Mouse (Mus musculus) midbrain, postnatal 0 days (tissue): ENCODE measurements around the gene Mtmr4. TPM values are rescaled to one million over a fixed set of nuclear protein-coding genes. Genes with fewer than 3 reads are reported as not detected.

Source experiments
- ATAC-seq: fragments of 200-750 bp; cut with Nextera tagmentation; 2 replicates; pipeline ENCODE4 v1.8.0; 2017; ENCODE audit warnings: moderate number of reproducible peaks, mild to moderate bottlenecking, moderate TSS enrichment, moderate library complexity; ENCODE audit not compliant: low FRiP score
- DNase-seq: peaks from one replicate; pipeline ENCODE4 v3.0.0-alpha.2; 2015; ENCODE audit warnings: low spot score
- H3K27ac ChIP-seq: fragments of 300-500 bp; sonication (generic); 2 replicates; pipeline ENCODE4 v1.5.1; 2014; ENCODE audit warnings: low read depth, mild to moderate bottlenecking, low read length, mixed read lengths
- H3K27me3 ChIP-seq: fragments of 300-500 bp; sonication (generic); 2 replicates; pipeline ENCODE4 v1.6.1; 2014; ENCODE audit warnings: low read length, control low read depth, mixed read lengths; ENCODE audit not compliant: insufficient read depth
- H3K36me3 ChIP-seq: fragments of 300-500 bp; sonication (generic); 2 replicates; pipeline ENCODE4 v1.6.1; 2014; ENCODE audit warnings: low read length, control low read depth, mixed read lengths; ENCODE audit not compliant: insufficient read depth
- H3K4me1 ChIP-seq: fragments of 300-500 bp; sonication (generic); 2 replicates; pipeline ENCODE4 v1.6.1; 2014; ENCODE audit warnings: mild to moderate bottlenecking, control low read depth, antibody characterized with exemption, low read length, mixed read lengths; ENCODE audit not compliant: insufficient read depth
- H3K4me2 ChIP-seq: fragments of 300-500 bp; sonication (generic); 2 replicates; pipeline ENCODE4 v1.6.1; 2014; ENCODE audit warnings: low read depth, mild to moderate bottlenecking, low read length, mixed read lengths; ENCODE audit not compliant: poor library complexity, severe bottlenecking
- H3K4me3 ChIP-seq: fragments of 300-500 bp; sonication (generic); 2 replicates; pipeline ENCODE4 v1.5.1; 2014; ENCODE audit warnings: low read depth, mild to moderate bottlenecking, low read length, moderate library complexity
- H3K9ac ChIP-seq: fragments of 300-500 bp; sonication (generic); replicated peaks from 2 replicates; pipeline ENCODE4 v1.6.1; 2014; ENCODE audit warnings: mild to moderate bottlenecking, low read length, moderate library complexity, mixed read lengths; ENCODE audit not compliant: poor library complexity, severe bottlenecking
- H3K9me3 ChIP-seq: fragments of 300-500 bp; sonication (generic); 2 replicates; pipeline ENCODE4 v1.6.1; 2016; ENCODE audit warnings: low read length, control low read depth
- CTCF ChIP-seq: IDR thresholded peaks from 2 replicates; pipeline ENCODE4 v1.5.1; 2016; ENCODE audit warnings: antibody characterized with exemption, mild to moderate bottlenecking
- whole genome bisulfite sequencing: fragments of 180-500 bp; shearing (Covaris S2); extraction: QIAGEN DNeasy Blood & Tissue Kit; methylation state at CpG from one replicate; pipeline ENCODE4 v1.1.7; 2014; 5-methylcytosine and 5-hydroxymethylcytosine counted together
- polyA plus RNA-seq: library from polyadenylated mRNA; unstranded; fragments of >200 nt; fragmentation: Nextera tagmentation; extraction: Ambion mirVana; gene quantifications from 2 replicates; pipeline ENCODE4 v1.2.1, GENCODE M21; 2015
- total RNA-seq: library from RNA; depleted of rRNA; stranded (reverse); fragments of >200 nt; gene quantifications from 2 replicates; pipeline ENCODE4 v1.2.3, GENCODE M21; 2014

Mtmr4 gene
- total and polyA plus RNA-seq, 2 experiments from 2014 or later = 34.1 to 116 TPM

GRCm38 (mm10) chr11:87639206-87639605 is 47.2 kb downstream of the Mtmr4 start:
- no peaks in the 10 kb centered on the region for H3K9me3 ChIP-seq
- no peak overlapping the region for H3K27ac ChIP-seq
- H3K4me1 ChIP-seq = no peaks in the 10 kb centered on the region
- DNase-seq (peak; percentile 26), ATAC-seq (0 out of 2 replicates have a peak, but pooled peaks have one; percentile 41)
- no peaks in the 10 kb centered on the region for H3K36me3 ChIP-seq
- no peaks in the 10 kb centered on the region for H3K27me3 ChIP-seq
- H3K4me3 ChIP-seq = peak overlapping the region; percentile 34
- 2% methylated on average over 29 of the region's 29 CpGs for WGBS
- peak overlapping the region; percentile 57 for H3K9ac ChIP-seq
- TF ChIP-seq CTCF = no peak
- H3K4me2 ChIP-seq = peak overlapping the region; percentile 63

- DNase-seq (no peak), ATAC-seq (no peak)
- Histone ChIP-seq H3K4me2 (no peak overlapping the region), H3K4me1 (no peaks in the 10 kb centered on the region), H3K9me3 (no peaks in the 10 kb centered on the region), H3K36me3 (no peaks in the 10 kb centered on the region; the same call in 1 of the 2 replicates), H3K9ac (no peak overlapping the region), H3K4me3 (no peak overlapping the region), H3K27me3 (no peaks in the 10 kb centered on the region), H3K27ac (no peak overlapping the region)
- no peak for TF ChIP-seq CTCF
Measured at GRCm38 (mm10) chr11:87642865-87643264, 50.9 kb downstream of the Mtmr4 start.

DNA sequence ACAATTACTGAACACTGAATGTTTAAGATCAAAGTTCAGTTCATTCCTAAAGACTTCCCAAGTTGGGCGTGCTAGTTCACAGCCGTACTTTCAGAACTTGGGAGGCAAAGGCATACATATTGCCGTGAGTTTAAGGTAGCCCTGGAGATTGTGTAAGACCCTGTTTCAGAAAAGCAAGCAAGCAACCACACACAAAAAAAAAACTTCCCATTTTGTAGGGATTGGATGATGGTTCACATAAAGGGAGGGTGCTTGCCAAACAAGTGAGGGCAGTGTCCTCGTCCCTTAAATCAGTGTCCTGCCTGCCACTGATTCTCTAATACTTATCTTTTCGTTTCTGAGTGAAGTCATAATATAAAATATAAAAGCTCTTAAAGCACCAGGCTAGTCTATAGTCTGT is 62.7 kb downstream of the Mtmr4 start:
- 83% methylated on average over 5 of the region's 5 CpGs for WGBS
- DNase-seq = no peak
- TF ChIP-seq CTCF = no peak

DNA sequence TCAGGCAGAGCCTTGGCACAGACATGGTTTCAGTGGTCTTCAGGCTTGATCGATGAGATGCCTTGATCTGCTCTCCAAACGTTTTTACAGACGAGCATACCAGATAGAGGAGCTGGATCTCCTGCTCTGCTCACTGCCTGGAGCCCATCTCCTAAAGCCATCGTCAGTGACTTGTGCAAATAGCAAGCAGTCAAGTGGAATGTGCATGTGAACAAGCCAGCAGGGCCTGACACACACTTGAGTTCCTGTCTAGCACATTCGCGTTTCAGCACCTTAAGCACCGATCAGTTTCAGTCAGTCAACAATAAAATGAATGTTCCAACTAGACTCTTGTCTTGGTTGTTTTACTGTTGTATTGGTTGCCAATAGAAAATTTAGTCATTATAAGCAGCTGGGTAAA is 67.3 kb downstream of the Mtmr4 start:
- 73% methylated on average over 7 of the region's 7 CpGs for WGBS

More for the DNA sequence above, 62.7 kb downstream of the Mtmr4 start:
- no peaks in the 10 kb centered on the region for H3K4me1 ChIP-seq
- no peaks in the 10 kb centered on the region for H3K9me3 ChIP-seq
- H3K36me3 ChIP-seq = no peaks in the 10 kb centered on the region
- H3K27ac ChIP-seq = no peak overlapping the region
- no peaks in the 10 kb centered on the region for H3K27me3 ChIP-seq
- no peak overlapping the region for H3K4me3 ChIP-seq
- no peak for ATAC-seq
- no peak overlapping the region for H3K4me2 ChIP-seq
- H3K9ac ChIP-seq = no peak overlapping the region

GRCm38 (mm10) chr11:87662407-87662806 is 70.4 kb downstream of the Mtmr4 start, which contains the start of gene Rnf43:
Rnf43 (plus strand) TSS chr11:87662722.
- peak; percentile 86 for DNase-seq
- H3K27ac ChIP-seq = no peak within 1 kb of the TSS
- peak within 1 kb of the TSS; percentile 24; the same call in 1 of the 2 replicates for H3K9ac ChIP-seq
- H3K9me3 ChIP-seq = no peaks in the 10 kb centered on the region
- WGBS = 1% methylated on average over 8 of the region's 8 CpGs
- peak; percentile 94 for TF ChIP-seq CTCF
- H3K4me2 ChIP-seq = peak within 1 kb of the TSS; percentile 67
- no peaks in the 10 kb centered on the region for H3K4me1 ChIP-seq
- H3K36me3 ChIP-seq = no peaks in the 10 kb centered on the region
- no peaks in the 10 kb centered on the region for H3K27me3 ChIP-seq
- ATAC-seq = no peak
- H3K4me3 ChIP-seq = peak within 1 kb of the TSS; percentile 38

More for the DNA sequence above, 67.3 kb downstream of the Mtmr4 start:
- no peaks in the 10 kb centered on the region for H3K9me3 ChIP-seq
- H3K4me2 ChIP-seq = no peak overlapping the region
- DNase-seq (no peak), ATAC-seq (no peak)
- H3K36me3 ChIP-seq = no peaks in the 10 kb centered on the region
- H3K4me1 ChIP-seq = no peaks in the 10 kb centered on the region
- H3K27me3 ChIP-seq = no peaks in the 10 kb centered on the region
- no peak overlapping the region for H3K4me3 ChIP-seq
- H3K27ac ChIP-seq = no peak overlapping the region
- no peak overlapping the region for H3K9ac ChIP-seq
- no peak for TF ChIP-seq CTCF

DNA sequence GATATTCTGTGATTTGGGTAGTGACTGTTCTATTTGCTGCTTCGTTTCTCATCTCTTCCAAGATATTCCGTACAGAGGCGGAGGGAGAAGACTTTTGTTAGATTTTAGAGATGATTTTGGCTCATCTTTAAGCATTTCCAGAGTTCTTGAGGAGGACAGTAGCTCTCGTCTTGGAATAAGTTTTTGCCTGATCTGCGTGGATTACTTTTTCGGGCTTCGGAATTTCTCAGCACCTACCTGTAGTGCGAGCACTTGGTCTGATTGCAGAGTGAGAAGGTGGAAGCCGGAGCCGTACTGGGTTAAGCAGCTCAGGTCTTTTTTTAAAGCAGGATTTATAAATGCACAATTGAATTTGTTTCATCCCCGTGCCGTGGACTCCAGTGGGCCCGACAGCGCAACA is 70.9 kb downstream of the Mtmr4 start:
- 9% methylated on average over 14 of the region's 14 CpGs for WGBS
- DNase-seq (no peak), ATAC-seq (no peak)
- no peaks in the 10 kb centered on the region for H3K9me3 ChIP-seq
- H3K4me3 ChIP-seq = peak overlapping the region; percentile 38
- H3K36me3 ChIP-seq = no peaks in the 10 kb centered on the region
- no peak for TF ChIP-seq CTCF
- no peak overlapping the region for H3K27ac ChIP-seq
- H3K9ac ChIP-seq = peak overlapping the region; percentile 24; the same call in 1 of the 2 replicates
- no peaks in the 10 kb centered on the region for H3K27me3 ChIP-seq
- no peaks in the 10 kb centered on the region for H3K4me1 ChIP-seq
- H3K4me2 ChIP-seq = peak overlapping the region; percentile 67
